Mouse (Mus musculus): ENCODE measurements around the gene Gga1.

Gga1 gene

DNA sequence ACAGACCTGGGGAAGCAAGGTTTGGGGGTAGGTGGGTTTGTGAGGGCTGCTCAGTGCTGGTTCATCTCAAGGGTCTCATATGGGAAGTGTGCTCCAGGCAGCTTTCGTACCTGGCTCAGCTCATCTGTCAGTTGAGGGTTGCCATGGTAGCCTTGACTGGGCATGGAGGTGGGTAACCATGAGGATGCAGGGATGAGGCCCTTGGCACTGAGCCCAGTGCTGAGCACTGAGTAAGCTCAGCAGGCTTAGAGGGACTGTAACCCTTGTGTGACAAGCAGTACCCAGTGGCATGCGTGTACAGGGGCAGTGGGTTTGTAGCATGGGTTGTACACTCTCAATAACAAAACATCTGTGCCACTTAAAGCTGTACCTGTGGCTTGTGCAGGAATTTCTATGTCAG is 61.0 kb downstream of the Gga1 start:
- no peak for DNase-seq (ENCODE audit: low spot score)

DNA sequence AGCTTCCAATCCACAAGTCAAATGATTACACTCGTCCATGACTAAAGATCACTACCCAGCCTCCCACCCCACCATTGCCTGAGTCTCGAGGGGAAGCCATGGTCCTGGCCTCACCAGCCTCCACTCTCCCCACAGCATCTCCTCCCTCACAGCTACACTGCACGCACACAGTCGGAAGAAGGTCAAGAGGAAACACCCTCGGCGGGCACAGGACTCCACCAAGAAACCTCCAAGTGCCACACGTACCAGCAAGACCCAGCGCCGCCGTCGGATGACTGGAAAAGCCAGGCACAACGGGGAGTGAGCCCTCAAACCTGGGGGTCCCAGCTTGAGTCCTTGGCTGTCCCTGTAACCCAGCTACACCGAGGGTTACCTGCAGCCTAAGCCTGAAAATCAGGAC is 63.3 kb downstream of the Gga1 start:
- no peak for DNase-seq (ENCODE audit: low spot score)

DNA sequence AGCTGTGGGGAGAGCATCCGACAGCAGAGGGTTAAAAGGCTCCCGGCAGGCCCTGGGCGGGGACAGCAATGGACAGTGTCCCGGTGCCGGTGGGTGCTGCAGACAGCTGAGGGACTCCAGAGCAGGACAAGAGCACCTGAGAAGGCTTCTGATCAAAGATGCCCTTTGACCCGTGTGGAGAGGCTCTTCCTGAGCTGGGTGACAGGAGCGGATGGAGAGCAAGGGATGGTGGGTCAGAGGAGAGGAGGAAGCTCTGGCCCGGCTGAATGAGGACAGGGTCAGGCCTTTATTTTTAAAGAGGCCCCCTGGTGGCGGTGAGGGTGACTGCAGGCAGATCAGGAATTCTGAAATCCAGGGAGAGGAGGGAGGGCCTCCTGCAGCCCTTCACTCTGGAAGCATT is 65.7 kb downstream of the Gga1 start:
- DNase-seq (ENCODE audit: low spot score): peak; percentile 80
